Mouse (Mus musculus) thymus, postnatal 4 days (tissue): Measurements from ENCODE around the gene Rps15.

Experiments
- DNase-seq: peaks from one replicate; pipeline ENCODE4 v3.0.0; 2021

Rps15 gene

GRCm38 (mm10) chr10:80294788-80295303 lies 2.6 kb downstream of the Rps15 start:
- DNase-seq, result no peak

GRCm38 (mm10) chr10:80295618-80296425 lies 3.6 kb downstream of the Rps15 start, which contains the start of gene Apc2:
TSS of gene Apc2 (plus strand) at chr10:80295977.
- DNase-seq, result peak; percentile 78

DNA sequence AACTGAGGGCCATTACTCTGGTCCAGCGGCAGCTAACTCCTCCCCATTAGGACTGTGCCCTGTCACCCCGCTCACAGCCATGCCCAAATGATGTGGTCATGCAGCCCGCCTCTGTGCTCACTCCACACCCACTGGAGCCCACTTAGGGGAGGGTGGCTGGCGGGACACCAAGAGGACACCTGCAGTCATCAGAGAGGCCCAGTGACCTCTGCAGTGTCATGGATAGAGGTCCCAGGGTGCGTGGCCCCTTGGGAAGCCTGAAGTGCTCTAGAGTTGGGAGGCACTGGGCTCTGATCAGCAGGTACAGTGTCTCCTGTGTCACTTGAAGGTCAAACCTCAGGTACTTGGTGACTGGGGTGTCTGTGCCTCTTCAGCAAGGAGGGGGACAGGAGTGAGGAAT lies 4.6 kb downstream of the Rps15 start:
- no peak for DNase-seq

DNA sequence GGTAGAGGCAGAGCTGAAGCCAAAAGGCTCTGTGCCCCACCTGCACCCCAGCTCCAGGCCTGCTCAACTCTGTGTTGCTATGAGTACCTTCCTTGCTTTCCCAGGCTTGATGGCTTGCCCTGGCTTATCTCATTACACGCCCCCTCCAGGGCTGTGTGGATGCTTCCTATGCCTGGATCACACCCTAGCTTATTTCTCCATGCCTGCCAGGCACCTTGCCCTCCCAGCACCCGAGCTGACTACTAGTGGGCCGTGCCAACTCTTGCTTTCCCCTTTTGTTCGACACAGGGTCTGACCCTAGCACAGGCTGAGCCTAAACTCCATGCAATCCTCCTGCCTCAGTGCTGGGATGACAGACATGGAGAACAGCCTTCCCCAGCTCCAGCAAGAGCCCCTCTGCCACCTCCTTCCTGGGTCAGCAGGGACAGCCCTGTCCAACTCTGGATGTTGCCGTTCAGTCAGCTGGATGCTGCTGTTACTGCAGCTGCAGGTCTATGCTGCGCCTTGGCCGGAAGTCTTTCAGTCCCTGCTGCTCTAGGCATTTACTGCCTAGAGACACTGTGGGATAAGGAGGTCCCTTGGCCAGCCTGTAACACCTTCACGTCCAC lies 5.4 kb downstream of the Rps15 start:
- no peak for DNase-seq

DNA sequence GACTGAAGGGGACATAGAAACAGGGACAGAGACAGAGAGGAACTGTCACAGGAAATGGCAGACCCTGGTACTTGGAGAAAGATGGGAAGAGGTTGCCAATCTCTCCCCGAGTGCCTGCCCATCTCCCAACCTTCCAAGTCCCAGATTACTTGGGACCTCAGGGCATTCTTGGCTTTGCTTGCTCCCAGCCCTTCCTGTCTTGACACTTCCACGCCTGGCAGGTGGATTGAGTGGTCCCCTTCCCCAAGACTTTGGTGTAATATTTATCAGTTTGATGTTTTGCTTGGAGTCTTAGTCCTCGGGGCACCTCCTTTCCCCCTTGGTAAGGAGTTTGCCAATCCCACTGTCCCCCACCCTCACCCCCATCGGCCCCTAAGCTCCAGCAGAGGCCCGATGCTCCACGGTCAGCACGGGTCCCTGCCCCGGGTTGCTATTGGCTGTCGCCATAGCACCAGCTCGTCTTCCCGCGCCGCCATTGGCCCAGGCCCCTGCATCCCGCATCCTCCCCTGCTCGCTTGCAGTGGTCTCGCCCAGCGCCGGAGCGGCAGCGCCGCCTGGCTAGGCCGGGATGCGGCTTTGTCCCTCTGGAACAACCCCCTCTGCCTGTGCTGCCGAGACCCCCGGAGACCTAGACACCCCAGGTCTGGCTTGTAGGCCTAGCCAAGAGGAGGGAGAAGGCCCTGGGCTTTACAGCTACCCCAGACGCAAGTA lies 6.5 kb downstream of the Rps15 start:
- DNase-seq, result peak; percentile 48

DNA sequence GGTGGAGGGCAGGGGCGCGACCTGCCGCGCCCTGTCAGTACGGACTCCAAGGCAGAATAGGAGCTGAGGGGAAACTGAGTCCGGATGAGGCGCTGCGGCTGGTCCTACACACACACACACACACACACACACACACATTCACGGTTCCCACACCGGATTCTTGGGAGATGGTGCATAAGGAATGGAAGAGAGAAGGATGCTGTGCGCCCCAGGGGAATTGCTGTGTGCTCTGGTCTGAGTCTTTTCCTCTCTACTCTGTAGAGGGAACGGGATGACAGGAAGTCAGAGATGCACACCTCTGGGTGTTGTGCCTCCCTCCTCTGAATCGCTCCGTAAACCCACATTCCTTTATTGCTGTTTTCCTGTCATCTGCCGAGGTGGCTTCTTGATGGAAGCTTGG lies 7.0 kb downstream of the Rps15 start:
- DNase-seq, result no peak

DNA sequence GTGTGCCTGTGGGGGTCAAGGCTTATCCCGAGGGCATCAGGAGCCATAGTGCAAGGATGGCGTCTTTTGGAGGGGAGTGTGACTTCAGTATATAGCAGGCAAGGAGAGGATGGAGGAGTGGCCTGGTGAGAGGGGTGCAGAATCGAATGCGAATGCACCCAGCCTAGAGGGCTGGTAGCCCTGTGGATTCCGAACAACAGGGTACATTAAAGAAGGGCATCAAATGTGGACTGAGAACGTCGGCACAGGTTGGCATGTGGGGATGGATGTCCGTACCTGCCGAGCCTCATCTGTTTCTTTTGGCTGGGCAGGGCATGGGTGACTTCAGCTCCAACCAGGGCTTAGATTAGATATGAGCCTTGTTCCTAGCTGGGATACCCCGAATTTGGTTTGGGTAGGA lies 7.6 kb downstream of the Rps15 start:
- DNase-seq, result no peak

- no peak for DNase-seq
Observed at GRCm38 (mm10) chr10:80300672-80301181, 8.5 kb downstream of the Rps15 start.

- no peak for DNase-seq
Observed at GRCm38 (mm10) chr10:80301256-80302081, 9.2 kb downstream of the Rps15 start.

DNA sequence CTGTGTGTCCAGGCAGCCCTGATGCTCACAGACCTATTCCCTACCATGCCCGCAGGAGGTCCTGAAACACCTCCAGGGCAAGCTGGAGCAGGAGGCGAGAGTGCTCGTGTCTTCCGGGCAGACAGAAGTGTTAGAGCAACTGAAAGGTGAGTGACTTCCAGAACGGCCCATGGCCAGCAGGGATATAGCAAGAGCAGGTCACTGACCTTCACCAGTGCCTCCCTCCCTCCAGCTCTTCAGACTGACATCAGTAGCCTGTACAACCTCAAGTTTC lies 9.8 kb downstream of the Rps15 start:
- no peak for DNase-seq

GRCm38 (mm10) chr10:80302471-80302881 lies 10.2 kb downstream of the Rps15 start:
- no peak for DNase-seq

- DNase-seq, result no peak
Observed at GRCm38 (mm10) chr10:80304458-80304857, 12.2 kb downstream of the Rps15 start.

DNA sequence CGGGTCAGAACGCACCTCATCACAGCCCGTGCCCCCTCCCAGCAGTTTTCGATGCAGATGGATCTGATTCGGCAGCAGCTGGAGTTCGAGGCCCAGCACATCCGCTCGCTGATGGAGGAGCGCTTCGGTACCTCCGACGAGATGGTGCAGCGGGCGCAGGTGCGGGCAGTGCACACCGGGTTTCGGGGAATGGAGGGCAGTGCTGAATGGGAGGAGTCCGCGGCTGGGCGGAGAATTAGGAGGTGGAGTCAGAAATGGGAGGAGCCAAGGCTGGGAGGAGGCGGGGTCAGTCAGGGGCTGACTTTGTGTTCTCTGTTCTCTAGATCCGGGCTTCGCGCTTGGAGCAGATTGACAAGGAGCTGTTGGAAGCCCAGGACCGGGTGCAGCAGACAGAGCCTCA lies 12.6 kb downstream of the Rps15 start:
- peak; percentile 73 for DNase-seq

DNA sequence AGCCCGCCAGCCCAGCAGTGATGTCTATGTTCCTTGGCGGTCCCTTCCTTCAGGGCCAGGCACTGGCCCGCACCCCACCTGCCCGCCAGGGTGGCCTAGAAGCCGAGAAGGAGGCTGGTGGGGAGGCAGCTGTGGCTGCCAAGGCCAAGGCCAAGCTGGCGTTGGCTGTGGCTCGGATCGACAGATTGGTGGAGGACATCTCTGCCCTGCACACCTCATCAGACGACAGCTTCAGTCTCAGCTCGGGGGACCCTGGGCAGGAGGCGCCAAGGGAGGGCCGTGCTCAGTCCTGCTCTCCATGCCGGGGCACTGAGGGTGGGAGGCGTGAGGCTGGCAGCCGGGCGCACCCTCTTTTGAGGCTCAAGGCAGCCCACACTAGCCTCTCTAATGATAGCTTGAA lies 19.3 kb downstream of the Rps15 start:
- DNase-seq, result no peak

- DNase-seq, result no peak
Observed at GRCm38 (mm10) chr10:80312586-80313504, 20.6 kb downstream of the Rps15 start.

- DNase-seq, result no peak
Observed at GRCm38 (mm10) chr10:80313627-80314201, 21.5 kb downstream of the Rps15 start.

- no peak for DNase-seq
Observed at GRCm38 (mm10) chr10:80314494-80315001, 22.3 kb downstream of the Rps15 start.

GRCm38 (mm10) chr10:80315315-80315714 lies 23.1 kb downstream of the Rps15 start:
- DNase-seq, result no peak

DNA sequence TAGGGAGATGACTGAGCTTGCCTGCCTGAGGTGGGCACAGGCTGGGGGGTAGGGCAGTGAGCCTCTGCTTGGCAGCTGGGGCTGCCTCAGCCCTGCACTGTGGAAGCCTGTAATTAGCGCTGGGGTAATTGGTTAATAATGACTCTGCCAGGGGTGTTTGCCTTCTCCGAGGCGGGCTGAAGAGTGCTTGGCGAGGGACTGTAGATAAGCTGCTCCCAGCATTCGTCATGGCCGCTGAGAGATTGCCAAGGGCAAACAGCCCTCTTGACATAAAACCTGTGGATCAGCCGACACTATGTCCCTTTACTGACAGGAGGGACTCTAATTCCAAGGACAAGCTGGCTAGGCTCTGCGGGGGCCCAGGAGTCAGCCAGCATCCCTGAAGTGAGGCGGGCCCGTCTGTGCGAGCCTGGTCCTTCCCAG lies 24.1 kb downstream of the Rps15 start:
- no peak for DNase-seq

DNA sequence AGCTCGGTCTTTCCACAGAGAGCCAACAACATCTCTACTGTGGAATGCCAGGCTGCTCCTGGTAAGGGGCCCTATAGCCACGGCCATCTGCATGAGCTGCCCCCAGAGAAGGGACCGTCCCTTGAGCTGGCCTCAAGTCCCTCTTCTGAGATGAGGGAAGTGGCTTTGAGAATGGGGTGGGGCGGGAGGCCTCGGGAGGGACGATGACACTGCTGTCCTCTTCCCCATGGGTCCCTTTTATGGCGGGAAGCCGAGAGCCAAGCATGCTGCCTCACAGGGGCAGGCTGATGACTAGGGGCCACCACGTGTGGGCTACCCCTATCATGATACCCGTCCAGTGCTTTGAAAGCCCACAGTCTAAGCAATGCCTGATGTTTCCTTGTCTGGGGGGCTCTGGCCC lies 24.8 kb downstream of the Rps15 start:
- no peak for DNase-seq

GRCm38 (mm10) chr10:80320340-80320760 lies 28.1 kb downstream of the Rps15 start, which contains the start of gene 2310011J03Rik:
TSS of gene 2310011J03Rik (minus strand) at chr10:80320537.
- peak; percentile 92 for DNase-seq
